Mouse (Mus musculus): ENCODE measurements around the gene Vps33a. TPM values are rescaled to one million over a fixed set of nuclear protein-coding genes. Genes with fewer than 3 reads are reported as not detected.
A peak's percentile ranks its signal among the peaks of the same experiment; 100 is the strongest.
"Not testable (repeated sequence)": the region's sequence is repeated elsewhere in the genome, so short reads cannot be mapped to it uniquely, and the experiment has no call there.

The Vps33a gene
- polyA plus RNA-seq, 1 experiment from 2014 or later, result 25.7 TPM

- peak within 1 kb of the TSS; percentile 91 for H3K4me2 ChIP-seq
- H3K27ac ChIP-seq, result peak within 1 kb of the TSS; percentile 74
- peaks cover 22% of the 10 kb centered on the region for H3K4me1 ChIP-seq
- WGBS, result under 1% methylated on average over 81 of the region's 82 CpGs
- no peaks in the 10 kb centered on the region for H3K9me3 ChIP-seq
- H3K9ac ChIP-seq, result peak within 1 kb of the TSS; percentile 83
- ATAC-seq (ENCODE audit: insufficient number of reproducible peaks, low FRiP score, low TSS enrichment, low read depth), result peak; percentile 95
- H3K27me3 ChIP-seq, result no peaks in the 10 kb centered on the region
- H3K4me3 ChIP-seq, result peak within 1 kb of the TSS; percentile 94
- peaks cover 17% of the 10 kb centered on the region for H3K36me3 ChIP-seq
Observed at GRCm38 (mm10) chr5:123523692-123524392, 49.0 kb downstream of the Vps33a start, which contains the start of gene Diablo. Gene Diablo (minus strand): TSS chr5:123524176.

GRCm38 (mm10) chr5:123522166-123522565 lies 50.7 kb downstream of the Vps33a start:
- WGBS, result 79% methylated on average over 1 of the region's 1 CpGs
- Histone ChIP-seq H3K9me3 (no peaks in the 10 kb centered on the region), H3K27ac (no peak overlapping the region), H3K9ac (no peak overlapping the region), H3K4me1 (peaks cover 22% of the 10 kb centered on the region), H3K4me2 (no peak overlapping the region), H3K36me3 (peaks cover 25% of the 10 kb centered on the region), H3K27me3 (no peaks in the 10 kb centered on the region), H3K4me3 (no peak overlapping the region)
- no peak for ATAC-seq (ENCODE audit: insufficient number of reproducible peaks, low FRiP score, low TSS enrichment, low read depth)

- Histone ChIP-seq H3K27ac (no peak overlapping the region), H3K4me2 (no peak overlapping the region), H3K4me3 (no peak overlapping the region), H3K9ac (no peak overlapping the region), H3K4me1 (peaks cover 22% of the 10 kb centered on the region), H3K9me3 (no peaks in the 10 kb centered on the region), H3K27me3 (no peaks in the 10 kb centered on the region), H3K36me3 (peaks cover 26% of the 10 kb centered on the region)
- WGBS, result 68% methylated on average over 1 of the region's 1 CpGs
- no peak for ATAC-seq (ENCODE audit: insufficient number of reproducible peaks, low FRiP score, low TSS enrichment, low read depth)
Observed at GRCm38 (mm10) chr5:123521621-123522020, 51.2 kb downstream of the Vps33a start.

- 73% methylated on average over 9 of the region's 9 CpGs for WGBS
- peaks cover 34% of the 10 kb centered on the region for H3K36me3 ChIP-seq
- H3K4me2 ChIP-seq, result no peak overlapping the region
- H3K9ac ChIP-seq, result no peak overlapping the region
- H3K4me1 ChIP-seq, result peaks cover 22% of the 10 kb centered on the region
- no peaks in the 10 kb centered on the region for H3K9me3 ChIP-seq
- no peak overlapping the region for H3K27ac ChIP-seq
- H3K27me3 ChIP-seq, result no peaks in the 10 kb centered on the region
- H3K4me3 ChIP-seq, result no peak overlapping the region
- ATAC-seq (ENCODE audit: insufficient number of reproducible peaks, low FRiP score, low TSS enrichment, low read depth), result no peak
Observed at GRCm38 (mm10) chr5:123520666-123521065, 52.2 kb downstream of the Vps33a start.

GRCm38 (mm10) chr5:123514871-123515270 lies 58.0 kb downstream of the Vps33a start:
- H3K36me3 ChIP-seq, result peaks cover 55% of the 10 kb centered on the region
- no peak for ATAC-seq (ENCODE audit: insufficient number of reproducible peaks, low FRiP score, low TSS enrichment, low read depth)
- no peak overlapping the region for H3K4me2 ChIP-seq
- no peaks in the 10 kb centered on the region for H3K9me3 ChIP-seq
- WGBS, result 87% methylated on average over 5 of the region's 5 CpGs
- H3K27me3 ChIP-seq, result no peaks in the 10 kb centered on the region; the same call in 1 of the 2 replicates
- peaks cover 11% of the 10 kb centered on the region; the same call in 1 of the 2 replicates for H3K4me1 ChIP-seq
- H3K4me3 ChIP-seq, result no peak overlapping the region
- H3K27ac ChIP-seq, result no peak overlapping the region
- no peak overlapping the region for H3K9ac ChIP-seq

- WGBS, result 68% methylated on average over 3 of the region's 3 CpGs
- H3K4me1 ChIP-seq, result peaks cover 27% of the 10 kb centered on the region
- H3K4me3 ChIP-seq, result no peak overlapping the region
- no peak for ATAC-seq (ENCODE audit: insufficient number of reproducible peaks, low FRiP score, low TSS enrichment, low read depth)
- H3K27ac ChIP-seq, result no peak overlapping the region
- peaks cover 13% of the 10 kb centered on the region for H3K27me3 ChIP-seq
- H3K9ac ChIP-seq, result no peak overlapping the region
- H3K4me2 ChIP-seq, result no peak overlapping the region
- H3K36me3 ChIP-seq, result peaks cover 34% of the 10 kb centered on the region
- H3K9me3 ChIP-seq, result no peaks in the 10 kb centered on the region
Observed at GRCm38 (mm10) chr5:123512102-123512501, 60.7 kb downstream of the Vps33a start.

GRCm38 (mm10) chr5:123511426-123511825 lies 61.4 kb downstream of the Vps33a start:
- H3K27ac ChIP-seq; H3K9ac ChIP-seq; H3K4me3 ChIP-seq; H3K4me2 ChIP-seq; ATAC-seq (ENCODE audit: insufficient number of reproducible peaks, low FRiP score, low TSS enrichment, low read depth); H3K9me3 ChIP-seq: not testable (repeated sequence)
- H3K27me3 ChIP-seq, result peaks cover 15% of the 10 kb centered on the region
- 71% methylated on average over 3 of the region's 3 CpGs for WGBS
- H3K4me1 ChIP-seq, result peaks cover 27% of the 10 kb centered on the region
- H3K36me3 ChIP-seq, result peaks cover 27% of the 10 kb centered on the region

GRCm38 (mm10) chr5:123510160-123510559 lies 62.7 kb downstream of the Vps33a start, which contains the start of gene B3gnt4:
Gene B3gnt4 (plus strand): TSS chr5:123510460.
- no peak within 1 kb of the TSS for H3K9ac ChIP-seq
- no peak within 1 kb of the TSS for H3K4me2 ChIP-seq
- H3K36me3 ChIP-seq, result peaks cover 16% of the 10 kb centered on the region
- no peak for ATAC-seq (ENCODE audit: insufficient number of reproducible peaks, low FRiP score, low TSS enrichment, low read depth)
- no peaks in the 10 kb centered on the region for H3K9me3 ChIP-seq
- H3K4me1 ChIP-seq, result peaks cover 27% of the 10 kb centered on the region
- no peak within 1 kb of the TSS for H3K27ac ChIP-seq
- no peak within 1 kb of the TSS for H3K4me3 ChIP-seq
- 78% methylated on average over 5 of the region's 5 CpGs for WGBS
- peaks cover 19% of the 10 kb centered on the region for H3K27me3 ChIP-seq

GRCm38 (mm10) chr5:123508921-123509320 lies 63.9 kb downstream of the Vps33a start:
- peaks cover 27% of the 10 kb centered on the region for H3K4me1 ChIP-seq
- peak overlapping the region; percentile 65 for H3K4me3 ChIP-seq
- H3K36me3 ChIP-seq, result peaks cover 13% of the 10 kb centered on the region
- peak overlapping the region; percentile 88 for H3K4me2 ChIP-seq
- peak overlapping the region; percentile 45 for H3K9ac ChIP-seq
- 5% methylated on average over 12 of the region's 12 CpGs for WGBS
- H3K27me3 ChIP-seq, result peaks cover 19% of the 10 kb centered on the region
- no peaks in the 10 kb centered on the region for H3K9me3 ChIP-seq
- H3K27ac ChIP-seq, result no peak overlapping the region
- no peak for ATAC-seq (ENCODE audit: insufficient number of reproducible peaks, low FRiP score, low TSS enrichment, low read depth)

GRCm38 (mm10) chr5:123507936-123508723 lies 64.7 kb downstream of the Vps33a start:
- under 1% methylated on average over 59 of the region's 59 CpGs for WGBS
- Histone ChIP-seq H3K4me1 (peaks cover 32% of the 10 kb centered on the region), H3K9me3 (no peaks in the 10 kb centered on the region)

GRCm38 (mm10) chr5:123501973-123502372 lies 70.9 kb downstream of the Vps33a start:
- Histone ChIP-seq H3K9me3 (no peaks in the 10 kb centered on the region), H3K4me2 (no peak overlapping the region), H3K27me3 (peaks cover 14% of the 10 kb centered on the region), H3K4me1 (peaks cover 13% of the 10 kb centered on the region), H3K27ac (no peak overlapping the region), H3K4me3 (no peak overlapping the region), H3K9ac (no peak overlapping the region), H3K36me3 (no peaks in the 10 kb centered on the region)
- WGBS, result 69% methylated on average over 4 of the region's 4 CpGs
- no peak for ATAC-seq (ENCODE audit: insufficient number of reproducible peaks, low FRiP score, low TSS enrichment, low read depth)

More at GRCm38 (mm10) chr5:123507936-123508723, 64.7 kb downstream of the Vps33a start:
- H3K4me3 ChIP-seq, result peak overlapping the region; percentile 65
- peaks cover 19% of the 10 kb centered on the region for H3K27me3 ChIP-seq
- H3K4me2 ChIP-seq, result peak overlapping the region; percentile 88
- peak; percentile 51 for ATAC-seq (ENCODE audit: insufficient number of reproducible peaks, low FRiP score, low TSS enrichment, low read depth)
- H3K27ac ChIP-seq, result no peak overlapping the region
- peaks cover 13% of the 10 kb centered on the region for H3K36me3 ChIP-seq
- H3K9ac ChIP-seq, result peak overlapping the region; percentile 45

- Histone ChIP-seq H3K27me3 (peaks cover 10% of the 10 kb centered on the region), H3K4me2 (no peak overlapping the region), H3K36me3 (no peaks in the 10 kb centered on the region), H3K9me3 (no peaks in the 10 kb centered on the region), H3K4me1 (peaks cover 18% of the 10 kb centered on the region), H3K27ac (no peak overlapping the region), H3K4me3 (no peak overlapping the region), H3K9ac (no peak overlapping the region)
- WGBS, result 46% methylated on average over 4 of the region's 4 CpGs
- no peak for ATAC-seq (ENCODE audit: insufficient number of reproducible peaks, low FRiP score, low TSS enrichment, low read depth)
Observed at GRCm38 (mm10) chr5:123499717-123500116, 73.1 kb downstream of the Vps33a start.
